Mouse (Mus musculus) hindbrain, postnatal 0 days (tissue): ENCODE results near the gene Med22. TPM values are rescaled to one million over a fixed set of nuclear protein-coding genes. Genes with fewer than 3 reads are reported as not detected.

Experiments
- ATAC-seq: fragments of 200-750 bp; cut with Nextera tagmentation; 2 replicates; pipeline ENCODE4 v1.8.0; 2017; ENCODE audit warnings: mild to moderate bottlenecking, moderate TSS enrichment, moderate library complexity
- DNase-seq: peaks from one replicate; pipeline ENCODE4 v3.0.0-alpha.2; 2015; ENCODE audit warnings: low spot score
- H3K27ac ChIP-seq: fragments of 300-500 bp; sonication (generic); 2 replicates; pipeline ENCODE4 v1.5.1; 2014; ENCODE audit warnings: mild to moderate bottlenecking
- H3K27me3 ChIP-seq: fragments of 300-500 bp; sonication (generic); 2 replicates; pipeline ENCODE4 v1.6.1; 2014; ENCODE audit warnings: low read length, mixed read lengths; ENCODE audit not compliant: insufficient read depth
- H3K36me3 ChIP-seq: fragments of 300-500 bp; sonication (generic); 2 replicates; pipeline ENCODE4 v1.6.1; 2014; ENCODE audit warnings: low read length, mixed read lengths; ENCODE audit not compliant: insufficient read depth
- H3K4me1 ChIP-seq: fragments of 300-500 bp; sonication (generic); 2 replicates; pipeline ENCODE4 v1.6.1; 2014; ENCODE audit warnings: antibody characterized with exemption, low read length, mixed read lengths; ENCODE audit not compliant: insufficient read depth
- H3K4me2 ChIP-seq: fragments of 300-500 bp; sonication (generic); 2 replicates; pipeline ENCODE4 v1.6.1; 2014; ENCODE audit warnings: low read depth, mild to moderate bottlenecking, low read length, moderate library complexity, mixed read lengths
- H3K4me3 ChIP-seq: fragments of 300-500 bp; sonication (generic); 2 replicates; pipeline ENCODE4 v1.5.1; 2014; ENCODE audit warnings: low read length
- H3K9ac ChIP-seq: fragments of 300-500 bp; sonication (generic); replicated peaks from 2 replicates; pipeline ENCODE4 v1.6.1; 2014; ENCODE audit warnings: mild to moderate bottlenecking, low read length, moderate library complexity, mixed read lengths
- H3K9me3 ChIP-seq: fragments of 300-500 bp; sonication (generic); 2 replicates; pipeline ENCODE4 v1.6.1; 2016; ENCODE audit warnings: low read length, mixed read lengths
- CTCF ChIP-seq: IDR thresholded peaks from 2 replicates; pipeline ENCODE4 v1.5.1; 2016; ENCODE audit warnings: antibody characterized with exemption, control low read depth, low read depth
- WGBS: fragments of 180-500 bp; shearing (Covaris S2); extraction: QIAGEN DNeasy Blood & Tissue Kit; methylation state at CpG from one replicate; pipeline ENCODE4 v1.1.7; 2014; 5-methylcytosine and 5-hydroxymethylcytosine counted together
- polyA plus RNA-seq: library from polyadenylated mRNA; unstranded; fragments of >200 nt; fragmentation: Nextera tagmentation; extraction: Ambion mirVana; gene quantifications from 2 replicates; pipeline ENCODE4 v1.2.1, GENCODE M21; 2015
- total RNA-seq: library from RNA; depleted of rRNA; stranded (reverse); fragments of >200 nt; gene quantifications from 2 replicates; pipeline ENCODE4 v1.2.3, GENCODE M21; 2014

Gene Med22
- total and polyA plus RNA-seq, 2 experiments from 2014 or later: 116 to 141 TPM

DNA sequence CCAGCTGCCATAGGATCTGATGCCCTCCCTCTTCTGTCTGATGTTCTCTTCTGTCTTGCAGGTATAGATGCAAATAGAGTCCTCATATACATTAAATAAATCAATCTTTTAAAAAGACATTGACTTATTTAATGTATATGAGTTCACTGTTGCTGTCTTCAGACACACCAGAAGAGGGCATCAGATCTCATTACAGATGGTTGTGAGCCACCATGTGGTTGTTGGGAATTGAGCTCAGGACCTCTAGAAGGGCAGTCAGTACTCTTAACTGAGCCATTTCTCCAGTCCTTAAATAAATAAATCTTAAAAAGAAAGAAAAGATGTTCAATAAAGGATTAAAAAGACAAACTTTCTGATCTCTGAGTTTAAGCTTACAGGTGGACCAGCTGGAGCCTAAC lies 1.1 kb downstream of the Med22 start:
- Histone ChIP-seq H3K27me3 (no peaks in the 10 kb centered on the region), H3K4me1 (peaks cover 9% of the 10 kb centered on the region; the same call in 1 of the 2 replicates), H3K4me3 (peak overlapping the region; percentile 86), H3K9me3 (no peaks in the 10 kb centered on the region), H3K9ac (peak overlapping the region; percentile 84; the same call in 1 of the 2 replicates), H3K27ac (peak overlapping the region; percentile 95; the same call in 1 of the 2 replicates), H3K36me3 (peaks cover 40% of the 10 kb centered on the region), H3K4me2 (peak overlapping the region; percentile 66)
- peak; percentile 35 for TF ChIP-seq CTCF
- no peak for DNase-seq
- no peak for ATAC-seq

DNA sequence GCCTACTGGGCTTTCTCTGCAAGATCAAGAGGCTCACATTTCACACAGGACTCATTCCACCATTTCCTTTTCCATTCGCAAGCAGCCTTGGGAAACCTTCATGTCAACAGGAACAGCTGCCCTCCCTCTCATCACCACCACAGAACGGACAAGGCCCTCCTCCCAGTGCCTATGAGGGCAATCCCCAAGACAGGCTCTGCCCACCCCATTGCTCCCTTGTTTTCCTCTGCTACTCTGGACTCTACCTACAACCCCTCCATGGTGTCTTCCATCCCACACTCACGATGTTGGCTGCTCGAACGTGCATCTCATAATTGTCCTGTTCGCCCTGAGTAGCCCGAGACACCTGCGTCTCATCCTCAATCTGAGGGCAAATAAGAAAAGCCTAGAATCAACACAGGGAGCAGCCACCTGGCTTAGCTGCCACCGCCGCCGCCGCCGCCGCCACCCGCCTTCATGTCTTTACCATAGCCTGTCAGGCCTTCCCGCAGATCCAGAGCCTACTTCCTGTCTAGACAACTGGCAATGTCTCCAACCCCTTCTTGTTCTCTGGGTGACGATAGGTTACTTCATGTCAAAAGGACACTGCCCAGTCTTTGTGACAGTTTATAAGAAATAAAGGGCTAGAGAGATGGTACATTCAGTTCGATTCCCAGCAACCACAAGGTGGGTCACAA lies 1.6 kb downstream of the Med22 start:
- Histone ChIP-seq H3K9ac (peak overlapping the region; percentile 84), H3K4me3 (peak overlapping the region; percentile 86; the same call in 1 of the 2 replicates), H3K27me3 (no peaks in the 10 kb centered on the region), H3K4me2 (peak overlapping the region; percentile 66), H3K27ac (no peak overlapping the region), H3K4me1 (peaks cover 9% of the 10 kb centered on the region; the same call in 1 of the 2 replicates), H3K9me3 (no peaks in the 10 kb centered on the region), H3K36me3 (peaks cover 38% of the 10 kb centered on the region)
- TF ChIP-seq CTCF: no peak
- WGBS: 86% methylated on average over 18 of the region's 18 CpGs
- DNase-seq (no peak), ATAC-seq (no peak)

DNA sequence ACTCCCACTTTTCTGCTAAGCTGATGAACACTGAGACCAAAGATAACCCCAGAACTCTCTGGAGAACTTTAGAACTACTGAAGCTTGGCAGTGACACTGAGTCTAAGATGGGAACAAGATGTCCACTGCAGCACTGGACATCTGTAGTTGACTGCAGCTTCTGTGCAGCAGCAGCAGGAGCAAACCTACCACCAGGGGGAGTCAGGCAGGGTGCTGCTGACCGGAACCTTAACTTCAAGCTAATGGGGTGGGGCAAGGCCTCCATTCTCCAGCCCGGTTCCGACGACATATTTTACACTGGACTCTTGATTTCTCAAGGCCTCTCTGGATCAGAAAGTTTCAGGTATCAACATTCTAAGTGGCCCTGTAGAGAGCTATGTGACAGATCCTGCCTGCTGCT lies 3.4 kb downstream of the Med22 start:
- Histone ChIP-seq H3K4me3 (no peak overlapping the region), H3K4me2 (no peak overlapping the region), H3K4me1 (peaks cover 17% of the 10 kb centered on the region), H3K9me3 (no peaks in the 10 kb centered on the region), H3K27me3 (no peaks in the 10 kb centered on the region), H3K36me3 (peaks cover 20% of the 10 kb centered on the region), H3K9ac (no peak overlapping the region), H3K27ac (no peak overlapping the region)
- no peak for ATAC-seq
- peak; percentile 61 for DNase-seq
- TF ChIP-seq CTCF: peak; percentile 84
- 51% methylated on average over 4 of the region's 4 CpGs for WGBS

DNA sequence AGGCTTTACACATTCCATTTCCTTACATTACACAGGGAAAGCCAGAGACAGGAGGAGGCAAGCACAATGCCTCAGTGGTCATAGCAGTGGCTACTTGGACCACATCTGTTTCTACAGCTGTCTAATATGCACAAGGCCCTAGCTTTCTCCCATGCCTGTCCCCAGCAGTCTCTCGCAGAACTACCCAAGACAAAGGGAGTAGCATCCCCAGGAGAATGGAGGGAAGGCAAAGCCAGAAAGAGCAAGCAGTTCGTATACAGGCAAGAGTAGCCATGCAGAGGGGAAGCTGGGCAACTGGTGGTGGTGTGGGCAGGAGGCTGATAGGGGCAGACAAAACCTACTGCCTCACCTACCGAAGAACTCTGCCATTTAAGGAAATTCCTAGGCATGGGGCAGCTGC lies 4.0 kb downstream of the Med22 start:
- no peaks in the 10 kb centered on the region for H3K9me3 ChIP-seq
- H3K27ac ChIP-seq: no peak overlapping the region
- ATAC-seq (no peak), DNase-seq (no peak)
- no peak overlapping the region for H3K4me3 ChIP-seq
- WGBS: 94% methylated on average over 3 of the region's 3 CpGs
- no peak overlapping the region for H3K4me2 ChIP-seq
- peaks cover 20% of the 10 kb centered on the region for H3K36me3 ChIP-seq
- no peak for TF ChIP-seq CTCF
- H3K9ac ChIP-seq: no peak overlapping the region
- H3K4me1 ChIP-seq: peaks cover 22% of the 10 kb centered on the region
- no peaks in the 10 kb centered on the region for H3K27me3 ChIP-seq

DNA sequence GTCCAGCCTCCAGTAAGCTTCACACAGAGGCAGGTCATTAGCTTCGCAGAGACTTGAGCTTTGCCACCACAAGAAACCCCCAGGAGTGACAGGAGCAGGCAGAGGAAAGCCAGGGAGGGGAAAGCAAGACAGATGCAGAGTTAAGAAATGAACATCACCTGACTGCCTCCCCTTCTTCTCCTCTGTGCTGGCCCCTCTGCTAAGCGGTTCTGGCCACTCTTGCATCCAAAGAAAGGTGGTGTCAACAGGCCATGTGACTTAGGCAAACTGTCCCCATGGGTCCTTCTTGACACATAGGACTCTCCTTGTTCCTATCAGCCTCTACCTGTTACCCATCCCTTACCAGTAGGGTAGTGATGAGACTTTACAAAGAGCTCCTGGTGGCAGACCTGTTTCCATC lies 4.5 kb downstream of the Med22 start:
- H3K4me2 ChIP-seq: no peak overlapping the region
- no peak overlapping the region for H3K9ac ChIP-seq
- ATAC-seq: no peak
- WGBS: 92% methylated on average over 2 of the region's 2 CpGs
- no peak for DNase-seq
- H3K36me3 ChIP-seq: peaks cover 20% of the 10 kb centered on the region
- H3K4me1 ChIP-seq: peaks cover 22% of the 10 kb centered on the region
- H3K4me3 ChIP-seq: no peak overlapping the region
- no peaks in the 10 kb centered on the region for H3K27me3 ChIP-seq
- H3K27ac ChIP-seq: no peak overlapping the region
- no peak for TF ChIP-seq CTCF
- H3K9me3 ChIP-seq: no peaks in the 10 kb centered on the region

- no peaks in the 10 kb centered on the region for H3K9me3 ChIP-seq
- no peak for ATAC-seq
- H3K27me3 ChIP-seq: no peaks in the 10 kb centered on the region
- peak overlapping the region; percentile 78 for H3K9ac ChIP-seq
- H3K27ac ChIP-seq: peak overlapping the region; percentile 89
- peaks cover 34% of the 10 kb centered on the region for H3K36me3 ChIP-seq
- peak overlapping the region; percentile 86 for H3K4me2 ChIP-seq
- TF ChIP-seq CTCF: no peak
- H3K4me3 ChIP-seq: peak overlapping the region; percentile 76
- 6% methylated on average over 7 of the region's 7 CpGs for WGBS
- H3K4me1 ChIP-seq: peaks cover 12% of the 10 kb centered on the region
- DNase-seq: no peak
Measured at GRCm38 (mm10) chr2:26903311-26903710, 7.2 kb downstream of the Med22 start.
